Mouse (Mus musculus) myocyte (in vitro differentiated cells): ENCODE measurements at regions not wholly inside any gene's neighbourhood (a gene's known extent, or its start where the extent isn't known, plus 50 kb on each side); places are given as distances from the start of the nearest gene placed in this dataset.

ENCODE experiments used
- MAX ChIP-seq: IDR thresholded peaks from one replicate; pipeline ENCODE4 v1.6.1; 2011; ENCODE audit warnings: low read depth, mild to moderate bottlenecking, control low read depth
- MYOG ChIP-seq, 3 experiments: IDR thresholded peaks; one replicate each; pipeline ENCODE4 v1.6.1; 2011; ENCODE audit warnings: control low read depth in 2 of 3, low read depth in 2 of 3, mild to moderate bottlenecking in 2 of 3; ENCODE audit not compliant: insufficient read length in 2 of 3, control insufficient read depth in 1 of 3, insufficient read depth in 1 of 3
- POLR2A ChIP-seq: IDR thresholded peaks from one replicate; pipeline ENCODE4 v1.6.1; 2011; ENCODE audit warnings: low read depth, mild to moderate bottlenecking, control low read depth, moderate library complexity; ENCODE audit not compliant: insufficient read length
- POLR2AphosphoS2 ChIP-seq: IDR thresholded peaks from one replicate; pipeline ENCODE4 v1.6.1; 2011; ENCODE audit warnings: low read depth, control low read depth; ENCODE audit not compliant: insufficient read length
- REST ChIP-seq: IDR thresholded peaks from one replicate; pipeline ENCODE4 v1.6.1; 2011; ENCODE audit warnings: mild to moderate bottlenecking, control low read depth, moderate library complexity; ENCODE audit not compliant: insufficient read depth, insufficient read length
- SRF ChIP-seq: IDR thresholded peaks from one replicate; pipeline ENCODE4 v1.6.1; 2011; ENCODE audit warnings: low read depth; ENCODE audit not compliant: control insufficient read depth, insufficient read length
- USF1 ChIP-seq: IDR thresholded peaks from one replicate; pipeline ENCODE4 v1.6.1; 2011; ENCODE audit warnings: low read depth, mild to moderate bottlenecking, control low read depth, moderate library complexity

DNA sequence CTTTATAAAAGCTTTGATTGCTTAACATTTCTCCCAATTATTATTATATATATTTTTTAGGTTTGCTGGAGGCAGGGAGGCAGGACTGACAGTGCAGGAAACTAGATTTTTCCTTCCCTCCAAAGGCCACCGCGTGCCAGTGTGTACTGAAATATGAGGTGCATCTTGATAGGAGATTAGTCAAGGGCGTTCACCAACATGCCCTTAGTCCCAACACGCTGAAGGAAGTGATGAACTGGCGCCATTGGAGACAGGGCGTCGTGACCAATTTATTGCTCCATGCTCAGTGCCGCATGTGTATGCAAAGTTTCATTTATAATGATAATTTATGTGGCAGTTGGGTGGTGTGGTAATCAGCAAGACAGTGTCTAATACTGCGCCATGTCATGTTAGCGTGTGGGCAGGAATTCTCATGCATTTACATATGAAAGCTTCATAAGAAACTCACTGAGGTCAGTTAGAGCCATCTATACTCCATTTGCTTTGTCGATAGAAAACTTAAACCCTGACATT, 66.2 kb downstream of the Isl1 start:
- no peak for TF ChIP-seq USF1
- TF ChIP-seq POLR2AphosphoS2: no peak
- no peak for TF ChIP-seq POLR2A
- TF ChIP-seq SRF: no peak
- no peak for TF ChIP-seq MYOG (IDR thresholded peaks at IDR 0.05; ENCODE audit: control insufficient read depth in 1 of 3, insufficient read depth in 1 of 3, insufficient read length in 2 of 3, low read depth in 2 of 3)
- no peak for TF ChIP-seq MAX
- TF ChIP-seq REST: no peak
